Mouse (Mus musculus): ENCODE measurements around the gene Mkrn2os. TPM values are rescaled to one million over a fixed set of nuclear protein-coding genes. Genes with fewer than 3 reads are reported as not detected.

Gene Mkrn2os
- total and polyA plus RNA-seq, 3 experiments = not detected

- no peak for ATAC-seq (ENCODE audit: extremely low read depth, insufficient number of reproducible peaks, low FRiP score, poor library complexity, severe bottlenecking)
- no peaks in the 10 kb centered on the region for H3K27me3 ChIP-seq (ENCODE audit: insufficient read depth, low read length)
- no peak for DNase-seq (ENCODE audit: low spot score)
- H3K4me1 ChIP-seq (ENCODE audit: insufficient read depth, low read depth, low read length) = no peaks in the 10 kb centered on the region
- H3K9me3 ChIP-seq (replicated peaks) = no peaks in the 10 kb centered on the region
- H3K36me3 ChIP-seq (replicated peaks) = peaks cover 80% of the 10 kb centered on the region
- H3K4me3 ChIP-seq (ENCODE audit: low read depth, low read length) = no peak overlapping the region
- TF ChIP-seq GATA2 (IDR thresholded peaks at IDR 0.05; ENCODE audit: borderline replicate concordance, low read depth, low read length) = no peak
- no peak for TF ChIP-seq TAL1 (conservative IDR thresholded peaks at IDR 0.05; ENCODE audit: low read depth, low read length)
- TF ChIP-seq GATA1 (IDR thresholded peaks at IDR 0.05; ENCODE audit: borderline replicate concordance, low read length) = no peak
- no peak for TF ChIP-seq POLR2AphosphoS5 (IDR thresholded peaks at IDR 0.05; ENCODE audit: insufficient replicate concordance, low read depth, low read length)
- TF ChIP-seq CTCF (IDR thresholded peaks at IDR 0.05; ENCODE audit: low read depth, low read length) = no peak
Measured at GRCm38 (mm10) chr6:115577941-115578340, 14.4 kb downstream of the Mkrn2os start.

- Histone ChIP-seq H3K9me3 (replicated peaks) (no peaks in the 10 kb centered on the region), H3K36me3 (replicated peaks) (peaks cover 84% of the 10 kb centered on the region), H3K4me1 (ENCODE audit: insufficient read depth, low read depth, low read length) (no peaks in the 10 kb centered on the region), H3K4me3 (ENCODE audit: low read depth, low read length) (no peak overlapping the region), H3K27me3 (ENCODE audit: insufficient read depth, low read length) (no peaks in the 10 kb centered on the region)
- DNase-seq (ENCODE audit: low spot score) = no peak
- no peak for TF ChIP-seq POLR2AphosphoS5 (IDR thresholded peaks at IDR 0.05; ENCODE audit: insufficient replicate concordance, low read depth, low read length)
- no peak for TF ChIP-seq CTCF (IDR thresholded peaks at IDR 0.05; ENCODE audit: low read depth, low read length)
- no peak for TF ChIP-seq GATA1 (IDR thresholded peaks at IDR 0.05; ENCODE audit: borderline replicate concordance, low read length)
- no peak for TF ChIP-seq TAL1 (conservative IDR thresholded peaks at IDR 0.05; ENCODE audit: low read depth, low read length)
- no peak for TF ChIP-seq GATA2 (IDR thresholded peaks at IDR 0.05; ENCODE audit: borderline replicate concordance, low read depth, low read length)
- ATAC-seq (ENCODE audit: extremely low read depth, insufficient number of reproducible peaks, low FRiP score, poor library complexity, severe bottlenecking) = no peak
Measured at GRCm38 (mm10) chr6:115577407-115577806, 15.0 kb downstream of the Mkrn2os start.

GRCm38 (mm10) chr6:115574171-115574570 lies 18.2 kb downstream of the Mkrn2os start:
- DNase-seq (ENCODE audit: low spot score) = no peak
- H3K36me3 ChIP-seq (replicated peaks) = peaks cover 98% of the 10 kb centered on the region

GRCm38 (mm10) chr6:115565479-115566045 lies 26.8 kb downstream of the Mkrn2os start:
- no peak for DNase-seq (ENCODE audit: low spot score)
- H3K36me3 ChIP-seq (replicated peaks) = peaks cover 94% of the 10 kb centered on the region
- H3K27me3 ChIP-seq (ENCODE audit: insufficient read depth, low read length) = no peaks in the 10 kb centered on the region
- peaks cover 13% of the 10 kb centered on the region for H3K9me3 ChIP-seq (replicated peaks)
- TF ChIP-seq TAL1 (conservative IDR thresholded peaks at IDR 0.05; ENCODE audit: low read depth, low read length) = no peak
- no peak for TF ChIP-seq CTCF (IDR thresholded peaks at IDR 0.05; ENCODE audit: low read depth, low read length)
- no peak for TF ChIP-seq GATA2 (IDR thresholded peaks at IDR 0.05; ENCODE audit: borderline replicate concordance, low read depth, low read length)
- TF ChIP-seq POLR2AphosphoS5 (IDR thresholded peaks at IDR 0.05; ENCODE audit: insufficient replicate concordance, low read depth, low read length) = no peak
- TF ChIP-seq GATA1 (IDR thresholded peaks at IDR 0.05; ENCODE audit: borderline replicate concordance, low read length) = no peak
- no peak overlapping the region for H3K4me3 ChIP-seq (ENCODE audit: low read depth, low read length)
- ATAC-seq (ENCODE audit: extremely low read depth, insufficient number of reproducible peaks, low FRiP score, poor library complexity, severe bottlenecking) = no peak
- H3K4me1 ChIP-seq (ENCODE audit: insufficient read depth, low read depth, low read length) = no peaks in the 10 kb centered on the region

More at GRCm38 (mm10) chr6:115574171-115574570, 18.2 kb downstream of the Mkrn2os start:
- Histone ChIP-seq H3K4me3 (ENCODE audit: low read depth, low read length) (no peak overlapping the region), H3K9me3 (replicated peaks) (peaks cover 2% of the 10 kb centered on the region), H3K4me1 (ENCODE audit: insufficient read depth, low read depth, low read length) (no peaks in the 10 kb centered on the region), H3K27me3 (ENCODE audit: insufficient read depth, low read length) (no peaks in the 10 kb centered on the region)
- TF ChIP-seq TAL1 (conservative IDR thresholded peaks at IDR 0.05; ENCODE audit: low read depth, low read length) = no peak
- TF ChIP-seq CTCF (IDR thresholded peaks at IDR 0.05; ENCODE audit: low read depth, low read length) = no peak
- no peak for TF ChIP-seq POLR2AphosphoS5 (IDR thresholded peaks at IDR 0.05; ENCODE audit: insufficient replicate concordance, low read depth, low read length)
- no peak for TF ChIP-seq GATA2 (IDR thresholded peaks at IDR 0.05; ENCODE audit: borderline replicate concordance, low read depth, low read length)
- TF ChIP-seq GATA1 (IDR thresholded peaks at IDR 0.05; ENCODE audit: borderline replicate concordance, low read length) = no peak
- ATAC-seq (ENCODE audit: extremely low read depth, insufficient number of reproducible peaks, low FRiP score, poor library complexity, severe bottlenecking) = no peak

- ATAC-seq (ENCODE audit: extremely low read depth, insufficient number of reproducible peaks, low FRiP score, poor library complexity, severe bottlenecking) (no peak), DNase-seq (ENCODE audit: low spot score) (no peak)
- TF ChIP-seq POLR2AphosphoS5 (IDR thresholded peaks at IDR 0.05; ENCODE audit: insufficient replicate concordance, low read depth, low read length) = no peak
- no peak for TF ChIP-seq GATA2 (IDR thresholded peaks at IDR 0.05; ENCODE audit: borderline replicate concordance, low read depth, low read length)
- Histone ChIP-seq H3K27me3 (ENCODE audit: insufficient read depth, low read length) (no peaks in the 10 kb centered on the region), H3K4me3 (ENCODE audit: low read depth, low read length) (no peak overlapping the region), H3K4me1 (ENCODE audit: insufficient read depth, low read depth, low read length) (no peaks in the 10 kb centered on the region), H3K9me3 (replicated peaks) (no peaks in the 10 kb centered on the region), H3K36me3 (replicated peaks) (peaks cover 90% of the 10 kb centered on the region)
Measured at GRCm38 (mm10) chr6:115559651-115560632, 32.4 kb downstream of the Mkrn2os start.

- H3K9me3 ChIP-seq (replicated peaks) = no peaks in the 10 kb centered on the region
- DNase-seq (ENCODE audit: low spot score) = no peak
- ATAC-seq (ENCODE audit: extremely low read depth, insufficient number of reproducible peaks, low FRiP score, poor library complexity, severe bottlenecking) = no peak
- peaks cover 91% of the 10 kb centered on the region for H3K36me3 ChIP-seq (replicated peaks)
- H3K27me3 ChIP-seq (ENCODE audit: insufficient read depth, low read length) = no peaks in the 10 kb centered on the region
- H3K4me3 ChIP-seq (ENCODE audit: low read depth, low read length) = no peak overlapping the region
- TF ChIP-seq TAL1 (conservative IDR thresholded peaks at IDR 0.05; ENCODE audit: low read depth, low read length) (no peak), POLR2AphosphoS5 (IDR thresholded peaks at IDR 0.05; ENCODE audit: insufficient replicate concordance, low read depth, low read length) (no peak), CTCF (IDR thresholded peaks at IDR 0.05; ENCODE audit: low read depth, low read length) (no peak), GATA1 (IDR thresholded peaks at IDR 0.05; ENCODE audit: borderline replicate concordance, low read length) (no peak), GATA2 (IDR thresholded peaks at IDR 0.05; ENCODE audit: borderline replicate concordance, low read depth, low read length) (no peak)
- H3K4me1 ChIP-seq (ENCODE audit: insufficient read depth, low read depth, low read length) = no peaks in the 10 kb centered on the region
Measured at GRCm38 (mm10) chr6:115558176-115558575, 34.2 kb downstream of the Mkrn2os start.

All from G1E (cell line).